Mouse (Mus musculus) spleen, adult 18-20 months (tissue): Measurements from ENCODE around the gene Sbk3.
A peak's percentile ranks its signal among the peaks of the same experiment; 100 is the strongest.

Experiments used
- DNase-seq, 2 experiments: peaks; one replicate each; pipeline ENCODE4 v3.0.0; 2022; ENCODE audit warnings: mixed read lengths in 2 of 2

The Sbk3 gene

DNA sequence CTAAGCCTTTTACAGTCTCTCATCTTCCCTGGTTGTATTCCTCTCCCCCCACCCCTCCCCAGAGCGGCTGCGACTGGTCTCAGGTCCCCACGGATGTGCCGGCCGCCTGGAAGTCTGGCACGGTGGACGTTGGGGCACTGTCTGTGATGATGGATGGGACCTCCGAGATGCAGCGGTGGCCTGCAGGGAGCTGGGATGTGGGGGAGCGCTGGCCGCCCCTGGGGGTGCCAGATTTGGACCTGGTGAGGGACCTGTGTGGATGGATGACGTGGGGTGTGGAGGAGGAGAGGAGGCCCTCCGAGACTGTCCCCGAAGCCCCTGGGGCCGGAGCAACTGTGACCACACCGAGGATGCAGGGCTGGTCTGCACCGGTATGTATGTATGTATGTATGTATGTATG, 42.6 kb downstream of the Sbk3 start:
- DNase-seq, result no peak

DNA sequence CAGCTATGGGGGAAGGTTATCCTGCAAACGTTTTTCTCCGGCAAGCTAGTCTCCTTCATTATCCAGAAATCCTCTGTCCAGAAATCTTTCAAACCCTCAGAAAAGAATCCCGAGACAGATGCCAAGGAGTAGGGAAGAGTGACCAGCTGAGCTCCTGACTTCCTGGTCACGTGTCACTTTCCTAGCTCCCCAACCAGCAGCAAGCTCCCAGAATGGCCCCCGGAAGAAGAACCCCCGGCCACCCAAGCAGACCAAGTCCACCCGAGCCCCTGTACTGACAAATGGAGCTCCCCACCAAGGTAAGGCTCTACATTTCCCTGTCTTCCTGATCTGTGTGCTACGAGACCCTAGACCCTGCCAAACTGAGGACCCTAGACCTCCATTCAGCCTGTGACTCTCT, 43.3 kb downstream of the Sbk3 start:
- DNase-seq, result no peak

DNA sequence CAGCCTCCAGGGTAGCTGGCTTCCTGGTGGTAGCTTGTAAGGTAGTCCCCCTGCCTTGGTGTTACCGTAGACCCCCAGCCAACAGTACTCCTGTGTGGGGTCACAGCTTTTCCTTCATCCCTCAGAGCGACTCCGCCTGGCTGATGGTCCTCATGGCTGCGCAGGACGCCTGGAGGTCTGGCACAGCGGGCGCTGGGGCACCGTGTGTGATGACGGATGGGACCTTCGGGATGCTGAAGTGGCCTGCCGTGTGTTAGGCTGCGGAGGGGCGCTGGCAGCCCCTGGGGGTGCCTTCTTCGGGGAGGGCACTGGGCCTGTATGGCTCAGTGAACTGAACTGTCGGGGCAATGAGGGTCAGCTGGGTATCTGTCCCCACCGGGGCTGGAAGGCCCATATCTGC, 44.1 kb downstream of the Sbk3 start:
- DNase-seq, result no peak

DNA sequence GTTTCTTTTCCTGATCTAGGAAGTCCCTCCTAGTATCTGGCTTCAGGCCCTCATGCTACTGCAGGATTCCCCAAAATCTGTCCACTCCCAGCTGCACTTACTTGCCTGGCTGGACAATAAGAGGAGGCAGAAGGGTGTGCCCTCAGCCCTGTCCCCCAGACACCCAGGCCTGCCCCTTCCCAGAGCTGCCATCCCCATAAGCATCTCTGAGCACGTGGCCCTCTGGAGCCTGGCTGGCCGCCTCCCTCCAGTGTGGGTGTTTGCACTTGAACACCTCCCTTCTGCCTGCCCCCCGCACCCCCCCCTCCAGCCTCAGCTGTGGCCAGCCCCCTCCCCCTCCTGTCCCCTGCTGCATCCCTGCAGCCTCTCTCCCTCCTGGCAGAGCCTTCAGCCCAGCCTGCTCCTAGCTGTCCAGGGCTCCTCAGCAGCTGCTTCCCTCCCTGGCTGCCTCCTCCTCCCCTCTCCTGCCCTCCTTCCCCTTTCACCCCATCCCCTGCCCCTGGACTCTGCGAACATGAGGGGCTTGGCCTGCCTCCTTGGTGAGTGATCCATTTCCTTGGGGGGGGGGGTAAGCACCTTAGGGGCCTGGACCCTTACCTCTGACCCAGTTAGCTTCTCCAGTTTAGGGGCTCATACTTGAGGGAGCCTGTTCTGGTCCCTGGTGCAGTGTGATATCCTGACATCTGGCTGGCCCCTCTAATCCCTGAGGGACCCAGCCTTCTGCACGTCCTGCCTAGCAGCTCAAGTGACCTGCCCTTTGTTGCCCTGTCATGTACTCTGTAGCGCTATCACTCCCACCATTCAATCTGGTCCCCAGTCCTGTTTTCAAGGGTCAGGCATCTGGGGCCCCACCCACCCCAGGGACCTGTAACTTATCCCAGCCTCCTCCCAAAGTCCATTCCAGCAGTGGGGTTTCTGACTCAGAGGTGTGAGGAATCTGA, 45.3 kb downstream of the Sbk3 start, which contains the start of gene Ssc5d:
Gene Ssc5d (plus strand): TSS at position 345 of the 941 bp plus-strand sequence.
- no peak for DNase-seq

DNA sequence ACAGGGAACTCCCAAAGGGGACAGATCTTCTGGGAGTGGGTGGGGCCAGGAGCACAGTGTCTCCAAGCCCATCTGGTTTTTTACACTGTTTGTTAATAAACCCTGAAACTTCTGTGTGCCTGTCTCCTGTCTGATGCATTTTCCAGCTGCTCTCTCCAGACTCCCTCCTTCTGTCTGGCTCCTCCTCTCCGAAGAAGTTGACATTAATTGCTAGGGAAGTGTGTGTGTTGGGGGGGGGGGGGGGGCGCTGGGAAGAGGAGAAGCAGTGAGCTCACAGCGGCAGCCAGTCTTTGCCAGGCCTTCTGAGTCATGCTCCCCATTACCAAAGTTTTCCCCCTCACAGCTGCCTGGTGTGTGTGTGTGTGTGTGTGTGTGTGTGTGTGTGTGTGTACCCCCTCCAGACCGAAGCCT, 46.1 kb downstream of the Sbk3 start:
- DNase-seq, result no peak

GRCm38 (mm10) chr7:4924483-4924882, 46.5 kb downstream of the Sbk3 start:
- no peak for DNase-seq

- peak in 1 of 2 experiments; percentile 29 for DNase-seq
Measured at GRCm38 (mm10) chr7:4923586-4924364, 47.2 kb downstream of the Sbk3 start.

DNA sequence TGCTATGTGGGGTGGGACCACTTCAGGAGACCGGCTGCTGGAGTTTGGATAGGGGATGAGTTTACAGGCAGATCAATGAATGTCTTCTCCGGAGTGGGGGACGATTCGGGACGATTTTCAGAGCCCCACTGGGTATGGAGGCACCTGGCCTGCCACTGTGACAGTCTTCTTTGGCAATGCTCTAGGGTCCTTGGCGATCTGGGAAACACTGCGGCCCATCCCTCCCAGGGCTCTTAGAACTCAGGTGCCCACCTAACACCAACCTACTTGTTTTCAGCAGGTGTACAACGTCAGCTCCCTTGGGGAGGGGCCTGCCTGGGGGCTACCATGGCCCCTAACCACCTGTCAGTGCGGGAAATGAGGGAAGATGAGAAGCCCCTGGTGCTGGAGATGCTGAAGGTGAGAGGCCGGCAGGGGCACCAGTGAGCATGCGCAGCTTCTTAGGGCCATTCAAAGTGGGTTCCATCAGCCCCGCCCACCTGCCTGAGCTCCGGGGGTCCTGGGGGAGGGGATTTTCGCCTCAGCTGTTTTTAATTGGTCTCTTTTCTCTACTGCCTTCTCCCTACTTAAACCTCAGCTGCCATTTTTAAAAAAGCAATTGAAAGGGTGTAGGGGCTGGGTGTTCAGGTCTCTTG, 47.9 kb downstream of the Sbk3 start:
- no peak for DNase-seq

DNA sequence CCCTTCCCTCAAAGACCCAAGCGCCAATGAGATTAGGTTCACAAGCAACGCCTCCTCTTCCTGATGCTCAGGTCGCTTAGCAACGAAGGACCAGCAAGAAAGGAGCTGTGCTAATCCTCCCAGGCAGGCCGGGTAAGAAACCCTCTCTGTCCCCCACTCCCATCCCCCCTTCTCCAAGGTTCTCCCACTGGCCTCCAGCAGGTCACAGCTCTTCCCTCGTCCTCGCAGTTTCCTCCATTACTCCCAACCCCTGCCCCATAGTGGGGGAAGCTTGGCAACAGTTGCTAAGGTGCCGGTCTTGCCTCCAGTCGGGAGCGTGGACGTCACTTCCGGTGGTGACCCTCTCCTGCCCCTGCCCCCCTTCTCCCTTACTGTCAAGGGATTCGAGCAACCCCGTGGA, 48.5 kb downstream of the Sbk3 start:
- peak; percentile 22 to 38 for DNase-seq

- DNase-seq, result no peak
Measured at GRCm38 (mm10) chr7:4921824-4922482, 49.0 kb downstream of the Sbk3 start, which contains the start of gene Nat14. TSS of gene Nat14 (plus strand) at chr7:4922028.

GRCm38 (mm10) chr7:4920976-4921823, 49.8 kb downstream of the Sbk3 start:
- DNase-seq, result no peak

DNA sequence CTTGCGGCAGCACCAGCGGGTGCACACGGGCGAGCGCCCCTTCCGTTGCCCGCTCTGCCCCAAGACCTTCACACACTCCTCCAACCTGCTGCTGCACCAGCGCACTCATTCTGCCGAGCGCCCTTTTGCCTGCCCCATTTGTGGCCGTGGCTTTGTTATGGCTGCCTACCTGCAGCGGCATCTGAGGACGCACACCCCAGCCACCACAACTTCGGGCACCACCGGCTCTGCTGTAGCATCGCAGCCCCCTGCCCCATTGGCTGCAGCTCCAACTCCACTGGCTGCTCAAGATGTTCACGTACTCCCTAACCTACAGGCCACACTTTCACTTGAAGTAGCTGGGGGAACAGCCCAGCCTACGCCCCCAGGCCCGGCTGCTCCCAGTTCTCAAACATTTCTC, 50.5 kb downstream of the Sbk3 start:
- no peak for DNase-seq

GRCm38 (mm10) chr7:4919971-4920370, 51.0 kb downstream of the Sbk3 start:
- no peak for DNase-seq

DNA sequence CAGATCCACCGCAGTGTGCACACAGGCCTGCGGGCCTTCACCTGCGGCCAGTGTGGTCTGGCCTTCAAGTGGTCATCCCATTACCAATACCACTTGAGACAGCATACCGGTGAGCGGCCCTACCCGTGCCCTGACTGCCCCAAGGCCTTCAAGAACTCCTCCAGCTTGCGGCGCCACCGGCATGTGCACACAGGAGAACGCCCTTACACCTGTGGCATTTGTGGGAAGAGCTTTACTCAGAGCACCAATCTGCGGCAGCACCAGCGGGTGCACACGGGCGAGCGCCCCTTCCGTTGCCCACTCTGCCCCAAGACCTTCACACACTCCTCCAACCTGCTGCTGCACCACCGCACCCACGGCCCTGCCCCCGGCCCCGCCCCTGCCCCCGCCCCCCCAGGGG, 51.9 kb downstream of the Sbk3 start:
- DNase-seq, result no peak

DNA sequence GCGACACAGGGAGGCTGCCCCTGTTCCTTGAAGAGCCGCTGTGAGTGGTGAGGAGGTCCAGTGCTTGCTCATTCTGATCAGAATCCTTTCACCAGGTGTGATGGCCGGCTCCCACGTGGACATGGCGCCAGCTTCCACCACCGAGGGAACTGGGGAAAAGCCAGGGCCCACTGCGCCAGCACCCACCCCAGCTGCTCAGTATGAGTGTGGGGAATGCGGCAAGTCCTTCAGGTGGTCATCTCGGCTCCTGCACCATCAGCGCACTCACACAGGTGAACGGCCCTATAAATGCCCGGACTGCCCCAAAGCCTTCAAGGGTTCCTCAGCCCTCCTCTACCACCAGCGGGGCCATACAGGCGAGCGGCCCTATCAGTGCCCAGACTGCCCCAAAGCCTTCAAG, 52.3 kb downstream of the Sbk3 start:
- DNase-seq, result no peak

GRCm38 (mm10) chr7:4917494-4917893, 53.5 kb downstream of the Sbk3 start:
- DNase-seq, result no peak

DNA sequence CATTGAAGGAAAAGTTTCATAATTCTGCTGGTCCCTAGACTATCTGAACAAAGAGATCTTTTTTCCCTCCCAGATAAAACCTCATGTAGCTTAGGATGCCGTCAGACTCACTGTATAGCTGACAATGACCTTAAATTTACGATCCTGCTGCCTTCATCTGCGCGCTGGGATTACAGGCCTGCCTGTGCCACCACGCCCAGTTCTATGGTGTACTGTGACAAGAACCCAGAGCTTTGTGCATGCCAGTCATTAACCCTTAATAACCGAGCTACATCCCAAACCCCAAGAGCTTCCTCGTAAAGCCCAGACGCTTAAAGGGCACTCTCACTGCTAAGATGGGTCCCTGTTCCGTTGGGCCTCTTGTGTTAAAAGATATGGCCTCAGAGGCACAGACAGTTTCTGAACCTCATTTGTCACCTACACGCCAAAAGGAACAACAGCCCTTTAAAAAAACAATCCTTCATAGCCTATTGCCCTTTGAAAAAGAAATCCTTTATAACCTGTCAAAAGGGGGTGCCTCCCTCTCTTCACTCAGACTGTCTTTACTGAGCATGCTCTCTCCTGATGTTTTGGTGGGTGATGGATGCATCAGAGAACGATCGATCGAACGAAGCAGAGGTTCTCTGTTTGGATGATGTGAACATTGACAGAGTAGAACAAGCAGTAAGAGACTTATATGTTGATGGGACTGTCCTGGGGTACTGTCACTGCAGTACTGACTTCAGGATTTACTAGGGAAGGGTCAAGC, 55.1 kb downstream of the Sbk3 start:
- DNase-seq, result no peak
